Mouse (Mus musculus) left cerebral cortex, adult 2 months (tissue): ENCODE measurements around the gene Atp5l. TPM values are rescaled to one million over a fixed set of nuclear protein-coding genes. Genes with fewer than 3 reads are reported as not detected.

ENCODE experiments used
- DNase-seq, 2 experiments: peaks; one replicate each; pipeline ENCODE4 v3.0.0; 2021 to 2022; ENCODE audit warnings: low spot score in 2 of 2, mixed read lengths in 1 of 2; ENCODE audit errors: extremely low spot score in 1 of 2
- H3K27ac ChIP-seq: fragments of 200-600 bp; 2 replicates; pipeline ENCODE4 v1.8.1; 2022
- H3K4me3 ChIP-seq: fragments of 200-600 bp; 2 replicates; pipeline ENCODE4 v1.8.1; 2022
- CTCF ChIP-seq: fragments of 200-600 bp; IDR thresholded peaks from 2 replicates; pipeline ENCODE4 v1.8.1; 2022; ENCODE audit warnings: antibody characterized with exemption, mild to moderate bottlenecking, moderate library complexity
- intact Hi-C: fragments of 180-260 bp; cut with DNase I; formaldehyde crosslinking; loops from one replicate; pipeline ENCODE4 v1.15.1; 2025
- total RNA-seq, 2 experiments: library from RNA; stranded (reverse); gene quantifications; 2 replicates each; pipeline ENCODE4 v1.2.3; 2021

Gene Atp5l
- total RNA-seq, 2 experiments from 2014 or later = 302 to 340 TPM

DNA sequence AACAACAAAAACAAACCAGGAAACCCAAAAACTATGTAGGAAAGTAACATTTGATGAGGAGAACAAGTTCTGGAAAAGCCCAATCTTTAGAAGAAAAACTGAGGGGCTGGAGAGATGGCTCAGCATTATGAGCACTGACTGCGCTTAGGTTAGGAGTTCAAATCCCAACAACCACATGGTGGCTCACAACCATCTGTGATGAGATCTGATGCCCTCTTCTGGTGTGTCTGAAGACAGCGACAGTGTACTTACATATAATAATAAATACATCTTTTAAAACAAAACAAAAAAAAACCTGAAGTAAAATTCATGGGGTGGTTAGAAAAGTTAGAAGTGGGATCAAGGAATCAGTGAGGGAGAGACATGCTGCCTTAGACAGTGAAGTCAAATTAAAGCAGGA, 1.0 kb upstream of the Atp5l start:
- peak; percentile 18; the same call in 1 of the 2 replicates for TF ChIP-seq CTCF
- peak overlapping the region; percentile 99 for H3K27ac ChIP-seq
- intact Hi-C loops = loop anchor here (2.0 to 5.0 kb wide), 3 partner anchors 41 to 149 kb away; partner anchors contain the start of gene Kmt2a
- no peak for DNase-seq
- H3K4me3 ChIP-seq = peak overlapping the region; percentile 100

DNA sequence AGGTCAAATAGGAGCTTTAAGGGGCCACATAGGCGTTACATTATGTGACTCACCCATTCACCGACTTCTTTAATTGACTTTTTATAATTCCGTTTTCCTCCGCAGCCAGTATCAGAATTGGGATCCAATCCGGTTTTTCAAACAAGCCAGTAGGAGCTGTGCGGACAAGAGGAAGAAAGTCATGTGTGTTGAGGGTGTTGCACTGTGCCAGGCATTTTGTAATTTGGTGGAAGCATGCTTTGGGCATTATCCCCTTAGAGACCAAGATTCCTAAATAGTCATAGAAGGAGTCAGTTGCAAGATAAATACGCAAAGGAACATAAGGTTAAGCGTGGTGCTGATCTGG, 554 bp upstream of the Atp5l start:
- DNase-seq = no peak
- peak overlapping the region; percentile 99 for H3K27ac ChIP-seq
- no peak for TF ChIP-seq CTCF
- intact Hi-C loops = loop anchor here (2.0 to 5.0 kb wide), 3 partner anchors 40 to 148 kb away; partner anchors contain the start of gene Kmt2a
- H3K4me3 ChIP-seq = peak overlapping the region; percentile 100

DNA sequence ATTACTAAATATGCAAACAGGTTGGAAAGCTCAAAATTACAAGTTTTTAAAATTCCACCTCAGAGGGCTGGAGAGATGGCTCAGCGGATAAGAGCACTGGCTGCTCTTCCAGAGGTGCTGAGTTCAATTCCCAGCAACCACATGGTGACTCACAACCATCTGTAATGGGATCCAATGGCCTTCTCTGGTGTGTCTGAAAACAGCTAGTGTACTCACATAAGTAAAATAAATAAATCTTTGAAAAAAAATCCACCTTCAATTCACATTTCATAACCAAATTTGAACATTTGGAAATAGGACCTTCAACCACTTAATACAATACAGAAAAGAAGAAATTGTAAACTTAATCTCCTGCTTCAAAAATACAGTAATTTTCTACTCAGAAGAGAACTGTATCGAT, 936 bp downstream of the Atp5l start:
- TF ChIP-seq CTCF = no peak
- intact Hi-C loops = loop anchor here (2.0 to 5.0 kb wide), 3 partner anchors 39 to 147 kb away; partner anchors contain the start of gene Kmt2a
- H3K4me3 ChIP-seq = peak overlapping the region; percentile 100
- peak overlapping the region; percentile 99 for H3K27ac ChIP-seq
- no peak for DNase-seq

DNA sequence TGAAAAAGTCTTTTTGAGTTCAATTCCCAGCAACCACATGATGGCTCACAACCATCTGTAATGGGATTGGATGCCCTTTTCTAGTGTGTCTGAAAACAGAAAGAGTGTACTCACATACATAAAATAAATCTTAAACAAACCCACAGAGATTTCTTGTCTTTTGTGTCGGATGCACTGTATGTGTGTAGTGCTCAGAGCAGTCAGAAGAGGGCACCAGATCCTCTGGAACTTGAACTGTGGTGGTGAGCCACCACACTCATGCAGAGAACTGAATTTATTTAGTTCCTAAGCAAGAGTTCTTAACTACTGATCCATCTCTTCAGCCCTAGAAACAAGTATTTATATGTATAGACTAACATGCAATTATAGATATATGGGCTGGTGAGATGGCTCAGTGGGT, 4.3 kb downstream of the Atp5l start:
- no peak for DNase-seq
- peak; percentile 66 for TF ChIP-seq CTCF
- intact Hi-C loops = no loop called here
- Histone ChIP-seq H3K27ac (no peak overlapping the region), H3K4me3 (no peak overlapping the region)

DNA sequence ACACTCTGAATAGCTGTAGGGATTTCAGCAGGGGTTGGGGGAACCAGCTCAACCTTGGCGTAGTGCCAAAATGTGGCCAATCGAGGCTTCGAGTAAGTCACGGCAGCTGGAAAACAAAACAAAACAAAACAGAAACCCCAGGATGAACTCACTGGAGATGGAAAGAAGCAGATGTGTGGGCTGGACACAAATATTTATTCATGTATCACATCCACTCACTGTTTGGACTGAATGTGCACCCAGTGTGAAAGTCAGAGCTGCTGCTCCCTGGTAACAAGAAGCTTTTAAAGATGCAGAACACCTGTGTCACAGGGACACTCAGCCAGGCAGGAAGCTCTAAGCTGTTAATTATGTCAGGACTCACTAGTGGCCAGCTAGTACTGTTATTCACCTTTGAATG, 5.8 kb downstream of the Atp5l start:
- intact Hi-C loops = no loop called here

DNA sequence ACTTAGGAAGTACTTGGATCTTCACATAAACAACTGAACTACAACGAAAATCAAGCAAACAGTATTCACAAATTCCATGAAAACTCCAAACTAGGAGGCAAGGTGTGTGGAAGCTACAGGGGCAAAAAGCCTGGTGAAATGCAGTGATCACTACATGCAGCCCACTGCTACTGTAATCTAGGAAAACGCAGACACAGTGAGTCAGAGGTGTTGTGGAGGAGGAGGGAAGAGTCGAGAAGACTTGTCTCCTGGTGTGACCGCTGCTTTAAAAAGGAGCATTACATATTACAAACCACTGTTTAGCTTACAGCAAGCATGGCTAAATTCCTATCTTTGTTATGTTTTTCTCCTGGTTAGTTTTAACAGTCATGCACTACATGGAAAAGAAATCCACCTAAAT, 9.2 kb downstream of the Atp5l start:
- TF ChIP-seq CTCF = no peak
- intact Hi-C loops = no loop called here
- no peak overlapping the region for H3K27ac ChIP-seq
- no peak overlapping the region for H3K4me3 ChIP-seq
- DNase-seq = no peak

More for the DNA sequence above, 5.8 kb downstream of the Atp5l start:
- Histone ChIP-seq H3K27ac (peak overlapping the region; percentile 28; the same call in 1 of the 2 replicates), H3K4me3 (no peak overlapping the region)
- no peak for TF ChIP-seq CTCF
- no peak for DNase-seq

DNA sequence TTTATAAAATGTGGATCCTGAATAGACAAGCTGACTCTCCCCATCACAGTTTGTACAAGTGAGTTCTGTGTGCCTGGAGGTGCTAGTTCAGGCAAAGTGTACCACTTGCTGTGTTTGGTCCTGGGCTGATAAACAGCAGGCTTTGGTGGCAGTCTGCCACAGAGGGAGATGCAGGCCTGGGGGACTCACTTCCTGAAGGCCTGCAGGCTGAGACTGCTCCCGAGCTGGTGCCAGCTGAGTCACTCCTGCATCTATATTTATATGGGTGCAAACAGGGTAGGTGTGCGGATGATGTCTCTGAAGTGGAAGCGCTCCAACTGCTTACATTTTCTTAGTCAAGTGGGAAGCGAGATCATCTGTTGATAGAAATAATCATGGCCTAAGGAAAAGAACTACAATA, 14.9 kb downstream of the Atp5l start:
- no peak for TF ChIP-seq CTCF
- peak; percentile 67 to 74 for DNase-seq
- intact Hi-C loops = loop anchor here (1.0 kb wide), 1 partner anchor 24 kb away; the partner anchor contains the start of gene Kmt2a
- peak overlapping the region; percentile 85 for H3K27ac ChIP-seq
- no peak overlapping the region for H3K4me3 ChIP-seq

DNA sequence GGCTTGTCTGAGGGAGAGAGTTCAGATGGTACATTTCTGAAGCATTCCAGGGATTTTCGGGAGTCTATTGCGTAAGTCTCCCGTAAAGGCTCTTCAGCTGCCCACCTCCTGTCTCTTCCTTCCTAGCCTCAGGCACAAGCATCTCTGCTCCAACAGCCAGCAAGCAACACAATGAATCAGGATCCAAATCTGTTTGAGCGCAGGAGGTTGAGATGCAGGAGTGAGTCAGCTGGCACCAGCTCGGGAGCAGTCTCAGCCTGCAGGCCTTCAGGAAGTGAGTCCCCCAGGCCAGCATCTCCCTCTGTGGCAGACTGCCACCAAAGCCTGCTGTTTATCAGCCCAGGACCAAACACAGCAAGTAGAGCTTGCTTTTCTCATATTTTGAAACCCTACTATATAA, 15.6 kb downstream of the Atp5l start:
- peak; percentile 74 to 80 for DNase-seq
- H3K27ac ChIP-seq = peak overlapping the region; percentile 85
- intact Hi-C loops = loop anchor here (1.0 kb wide), 1 partner anchor 24 kb away; the partner anchor contains the start of gene Kmt2a
- H3K4me3 ChIP-seq = 0 out of 2 replicates have a peak overlapping the region, but pooled peaks have one; percentile 0
- no peak for TF ChIP-seq CTCF

DNA sequence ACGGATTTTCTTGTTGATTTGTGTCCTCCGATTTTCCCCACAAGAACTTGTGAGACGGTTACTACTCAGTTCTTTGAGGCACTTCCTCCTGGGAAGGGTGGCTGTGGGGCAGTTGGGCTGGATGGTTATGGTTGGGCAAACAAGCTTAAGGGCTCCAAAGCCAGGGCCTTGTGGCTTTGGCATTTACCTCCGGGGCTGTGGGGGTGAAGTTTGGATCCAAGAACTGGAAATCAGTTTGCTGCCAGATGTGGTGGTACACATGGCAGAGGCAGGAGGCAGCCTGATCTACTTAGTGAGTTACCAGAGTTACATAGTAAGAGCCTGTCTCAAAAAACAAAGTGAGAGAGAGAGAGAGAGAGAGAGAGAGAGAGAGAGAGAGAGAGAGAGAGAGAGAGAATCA, 16.7 kb downstream of the Atp5l start:
- intact Hi-C loops = no loop called here
- Histone ChIP-seq H3K27ac (peak overlapping the region; percentile 76; the same call in 1 of the 2 replicates), H3K4me3 (no peak overlapping the region)
- TF ChIP-seq CTCF = no peak
- DNase-seq = no peak

DNA sequence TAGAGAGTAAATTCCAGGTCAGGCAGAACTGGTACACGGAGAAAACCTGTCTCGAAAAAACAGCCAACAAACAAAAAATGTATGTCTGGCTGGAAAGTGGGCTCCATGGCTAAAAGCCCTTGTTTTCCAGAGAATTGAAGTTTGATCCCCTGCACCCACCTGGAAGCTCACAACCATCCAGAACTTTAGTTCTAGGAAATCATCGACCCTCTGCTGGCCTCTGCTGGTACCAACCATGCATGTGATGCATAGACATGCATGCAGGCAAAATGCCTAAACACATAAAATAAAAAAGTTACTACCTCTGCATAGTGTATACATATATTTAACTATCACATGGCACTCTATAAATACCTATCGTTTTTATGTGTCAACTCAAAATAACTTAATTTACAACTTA, 20.1 kb downstream of the Atp5l start:
- intact Hi-C loops = no loop called here
- no peak overlapping the region for H3K27ac ChIP-seq
- DNase-seq = no peak
- H3K4me3 ChIP-seq = no peak overlapping the region
- TF ChIP-seq CTCF = peak; percentile 38

DNA sequence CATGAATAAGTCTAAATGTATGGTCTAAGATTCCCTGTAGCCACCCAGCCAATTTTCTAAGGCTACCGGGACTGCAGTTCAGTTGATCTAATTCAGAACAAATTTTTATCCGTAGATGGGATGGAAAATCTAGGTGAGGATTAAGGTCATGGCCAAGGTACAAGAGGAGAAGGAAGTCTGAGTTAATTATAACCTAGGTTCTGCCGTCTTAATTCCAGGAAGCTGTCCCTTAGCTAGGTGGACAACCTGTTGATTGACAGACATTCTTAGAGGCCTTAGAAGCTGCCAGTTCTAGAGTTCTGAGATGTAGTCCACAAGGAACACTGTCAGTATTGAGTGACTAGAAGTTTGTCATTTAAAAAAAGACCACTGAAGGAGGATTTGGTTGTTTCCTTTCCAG, 20.8 kb downstream of the Atp5l start:
- Histone ChIP-seq H3K4me3 (no peak overlapping the region), H3K27ac (no peak overlapping the region)
- DNase-seq = no peak
- no peak for TF ChIP-seq CTCF
- intact Hi-C loops = no loop called here

DNA sequence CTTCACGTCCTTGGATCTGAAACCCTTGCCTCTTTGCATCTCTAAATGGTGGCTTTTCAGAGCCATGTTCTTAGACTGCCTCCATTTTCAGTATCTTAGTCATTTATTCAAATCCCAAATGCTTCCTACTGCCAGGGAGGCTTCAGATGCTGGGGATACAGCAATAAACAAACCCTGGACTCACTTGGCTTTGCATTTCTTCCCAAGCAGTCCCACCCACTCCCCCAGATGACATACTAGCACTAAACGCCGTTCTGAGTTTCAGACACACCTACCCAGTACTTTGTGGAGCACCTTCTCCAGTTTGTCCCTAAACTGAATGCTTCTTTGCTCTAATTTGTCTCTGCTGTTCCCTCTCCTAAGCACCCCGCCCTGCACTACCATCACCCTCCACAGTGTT, 23.5 kb downstream of the Atp5l start:
- H3K4me3 ChIP-seq = no peak overlapping the region
- H3K27ac ChIP-seq = 0 out of 2 replicates have a peak overlapping the region, but pooled peaks have one; percentile 8
- intact Hi-C loops = loop anchor here (2.0 kb wide), 1 partner anchor 14 kb away; no protein-coding TSS in a partner anchor
- peak; percentile 27 for TF ChIP-seq CTCF
- DNase-seq = no peak

DNA sequence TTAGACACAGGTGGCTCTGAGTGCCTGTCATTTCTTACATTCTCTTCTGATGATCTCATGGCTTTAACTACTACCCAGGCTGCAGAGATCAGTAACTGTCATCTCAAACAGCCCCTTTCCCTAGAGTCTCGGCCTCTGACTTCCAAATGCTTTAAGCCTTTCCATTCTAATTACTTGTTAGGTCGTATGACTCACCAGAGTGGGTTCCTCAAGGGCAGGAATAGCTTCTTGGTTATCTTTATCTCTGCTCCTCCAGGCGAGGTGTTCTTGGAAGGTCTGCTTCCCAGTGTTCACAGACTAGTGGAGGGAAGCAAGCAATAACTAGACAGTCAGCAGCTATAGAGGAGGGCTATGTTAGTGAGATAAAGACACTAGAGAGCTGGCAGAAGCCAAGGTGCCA, 27.9 kb downstream of the Atp5l start:
- DNase-seq = no peak
- intact Hi-C loops = no loop called here
- Histone ChIP-seq H3K27ac (no peak overlapping the region), H3K4me3 (no peak overlapping the region)
- TF ChIP-seq CTCF = no peak
